Mouse (Mus musculus): ENCODE results near the gene Lingo3.

DNA sequence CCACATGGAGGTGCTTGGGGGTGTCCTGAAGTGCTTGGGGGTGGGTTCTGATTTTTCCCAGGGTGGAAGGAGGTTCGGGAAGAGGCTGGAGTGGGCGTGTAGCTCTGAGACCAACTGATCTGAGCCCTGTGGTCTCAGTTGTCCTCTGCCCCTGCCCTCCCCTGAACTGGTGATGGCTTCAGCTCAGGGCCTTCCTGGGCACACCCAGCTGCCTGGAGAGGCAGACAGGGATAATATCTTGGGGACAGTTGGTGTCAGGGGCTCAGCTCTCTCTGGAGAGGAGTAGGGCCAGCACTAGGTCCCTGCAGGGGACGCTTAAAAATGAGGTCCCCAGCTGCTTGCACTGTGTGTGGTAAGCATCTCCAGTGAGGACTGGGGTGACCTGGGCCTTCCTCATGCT, 14.0 kb upstream of the Lingo3 start:
- no peak for TF ChIP-seq CTCF (IDR thresholded peaks at IDR 0.05; ENCODE audit: insufficient read depth, low read depth, low read length)
- TF ChIP-seq POLR2A (IDR thresholded peaks at IDR 0.05; ENCODE audit: insufficient read depth, low read depth, low read length): no peak

Data from olfactory bulb, adult 2 months (tissue).